Mouse (Mus musculus) spleen, adult 2 months (tissue): Measurements from ENCODE around the gene Tnf.

Experiments used
- CTCF ChIP-seq: fragments of 200-500 bp; IDR thresholded peaks from 2 replicates; pipeline ENCODE4 v1.5.1; 2011; ENCODE audit warnings: mild to moderate bottlenecking, inconsistent platforms; ENCODE audit not compliant: insufficient read depth, insufficient read length, insufficient replicate concordance; ENCODE audit errors: extremely low read depth
- POLR2A ChIP-seq: fragments of 200-500 bp; IDR thresholded peaks from 2 replicates; pipeline ENCODE4 v1.6.1; 2011; ENCODE audit warnings: low read depth, low read length, inconsistent platforms

DNA sequence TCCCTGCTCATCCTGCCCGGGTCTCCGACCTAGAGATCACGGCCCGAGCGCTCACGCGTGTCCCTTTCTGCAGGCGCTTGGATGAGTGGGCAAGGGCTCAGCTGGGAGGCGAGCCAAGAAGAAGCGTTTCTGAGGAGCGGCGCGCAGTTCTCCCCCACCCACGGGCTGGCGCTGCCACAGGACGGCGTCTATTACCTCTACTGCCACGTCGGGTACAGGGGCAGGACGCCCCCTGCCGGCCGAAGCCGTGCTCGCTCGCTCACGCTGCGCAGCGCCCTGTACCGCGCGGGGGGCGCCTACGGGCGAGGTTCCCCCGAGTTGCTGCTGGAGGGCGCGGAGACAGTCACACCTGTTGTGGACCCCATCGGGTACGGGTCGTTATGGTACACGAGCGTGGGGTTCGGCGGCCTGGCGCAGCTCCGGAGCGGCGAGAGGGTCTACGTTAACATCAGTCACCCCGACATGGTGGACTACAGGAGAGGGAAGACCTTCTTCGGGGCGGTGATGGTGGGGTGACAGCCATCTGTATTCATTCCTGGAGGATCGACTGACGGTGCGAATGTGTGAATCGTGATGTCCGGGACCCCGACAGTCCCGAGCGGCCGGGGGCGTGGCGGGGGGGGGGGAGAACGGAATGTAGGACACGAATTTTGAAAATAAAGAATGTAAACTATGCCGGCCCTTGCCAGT is 6.0 kb downstream of the Tnf start:
- TF ChIP-seq CTCF (peak; percentile 97), POLR2A (peak; percentile 55; the same call in 1 of the 2 replicates)
